Mouse (Mus musculus): ENCODE measurements around the gene Immt.

DNA sequence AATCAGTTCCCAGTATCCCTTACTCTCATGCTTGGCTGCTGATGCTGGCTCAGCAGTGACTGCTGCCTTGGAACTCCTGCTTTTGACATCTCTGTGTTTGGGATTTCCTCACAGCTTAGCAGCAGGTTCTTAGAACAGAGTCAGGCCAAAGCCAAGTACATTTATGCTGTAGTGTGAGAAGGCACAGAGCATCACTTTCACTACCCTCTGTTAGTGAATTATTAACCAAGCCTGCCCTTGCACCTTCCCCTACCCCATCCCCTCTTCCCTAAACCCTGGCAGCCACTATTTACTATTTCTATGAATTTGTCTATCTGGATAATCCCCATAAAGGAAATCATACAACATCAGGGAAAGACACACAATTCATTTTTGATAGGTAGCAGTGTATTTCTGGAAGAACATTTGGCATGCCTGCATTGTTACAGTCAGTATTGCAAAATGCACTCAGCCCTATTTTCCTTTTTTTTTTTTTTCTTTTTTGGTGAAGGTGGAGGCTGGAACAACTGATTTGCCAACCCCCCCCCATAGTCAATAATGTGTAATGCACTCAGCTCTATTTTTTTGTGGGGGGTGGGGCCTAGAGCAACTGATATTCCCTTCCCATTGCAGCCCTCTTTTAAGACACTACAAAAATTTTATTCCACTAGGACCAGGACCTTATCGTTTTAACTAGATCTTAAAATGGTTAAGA lies 9.6 kb downstream of the Immt start:
- no peak for TF ChIP-seq POLR2A (IDR thresholded peaks at IDR 0.05; ENCODE audit: extremely low read depth, insufficient read depth, low read length)
- TF ChIP-seq CTCF (IDR thresholded peaks at IDR 0.05; ENCODE audit: low read depth, low read length): no peak
